Mouse (Mus musculus) kidney, adult 10 weeks (tissue): Measurements from ENCODE around the gene Zfp788. TPM values are rescaled to one million over a fixed set of nuclear protein-coding genes. Genes with fewer than 3 reads are reported as not detected.

Experiments
- polyA plus RNA-seq: library from polyadenylated mRNA; stranded (reverse); fragments of 350-450 nt; fragmentation: Illumina TruSeq; extraction: RNeasy Lipid Tissue Mini Kit (QIAGEN cat#74804); gene quantifications from one replicate; pipeline ENCODE4 v1.2.3, GENCODE M21; 2014; ENCODE audit warnings: low read depth, low replicate concordance

Zfp788 gene
- polyA plus RNA-seq, result 36.5 TPM

DNA sequence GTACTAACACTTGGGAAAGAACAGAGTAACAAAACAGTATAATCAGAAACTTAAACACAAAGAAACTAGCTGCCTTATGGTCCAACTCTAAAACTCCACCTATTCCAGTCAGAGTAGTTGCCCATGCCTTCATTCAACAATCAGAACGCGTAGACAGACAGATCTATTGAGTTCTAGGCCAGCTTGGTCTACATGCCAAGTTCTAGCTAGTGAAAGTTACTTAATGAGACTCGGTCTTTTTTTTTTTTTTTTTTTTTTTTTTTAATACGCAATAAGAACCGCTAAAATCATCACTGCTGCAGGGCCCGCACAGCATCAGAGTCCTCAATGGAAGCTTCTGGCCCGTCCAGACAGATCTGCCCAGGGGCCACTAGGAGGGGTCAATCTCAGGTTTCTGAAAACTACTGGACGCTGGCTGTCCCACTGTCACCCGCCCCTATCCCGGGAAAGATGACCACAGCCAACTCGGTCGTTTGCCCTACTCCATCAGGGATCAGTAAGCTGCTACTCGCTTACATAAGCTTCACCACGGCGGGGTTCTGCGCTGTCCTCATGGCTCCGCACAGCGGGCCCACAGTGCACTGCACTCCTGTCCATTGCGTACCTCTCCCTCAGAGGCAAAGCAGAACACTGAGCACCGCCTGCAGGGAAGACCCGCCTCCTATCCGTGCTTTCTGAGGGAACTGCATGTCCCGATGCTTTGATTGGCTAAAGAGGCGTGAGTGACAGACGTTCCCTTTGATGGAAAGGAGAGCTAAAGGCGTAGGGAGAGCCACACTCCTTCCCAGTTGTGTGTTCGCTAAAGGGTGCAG is at the start of gene Zfp788:
Gene Zfp788 (plus strand): TSS at position 795 of the 812 bp plus-strand sequence.

DNA sequence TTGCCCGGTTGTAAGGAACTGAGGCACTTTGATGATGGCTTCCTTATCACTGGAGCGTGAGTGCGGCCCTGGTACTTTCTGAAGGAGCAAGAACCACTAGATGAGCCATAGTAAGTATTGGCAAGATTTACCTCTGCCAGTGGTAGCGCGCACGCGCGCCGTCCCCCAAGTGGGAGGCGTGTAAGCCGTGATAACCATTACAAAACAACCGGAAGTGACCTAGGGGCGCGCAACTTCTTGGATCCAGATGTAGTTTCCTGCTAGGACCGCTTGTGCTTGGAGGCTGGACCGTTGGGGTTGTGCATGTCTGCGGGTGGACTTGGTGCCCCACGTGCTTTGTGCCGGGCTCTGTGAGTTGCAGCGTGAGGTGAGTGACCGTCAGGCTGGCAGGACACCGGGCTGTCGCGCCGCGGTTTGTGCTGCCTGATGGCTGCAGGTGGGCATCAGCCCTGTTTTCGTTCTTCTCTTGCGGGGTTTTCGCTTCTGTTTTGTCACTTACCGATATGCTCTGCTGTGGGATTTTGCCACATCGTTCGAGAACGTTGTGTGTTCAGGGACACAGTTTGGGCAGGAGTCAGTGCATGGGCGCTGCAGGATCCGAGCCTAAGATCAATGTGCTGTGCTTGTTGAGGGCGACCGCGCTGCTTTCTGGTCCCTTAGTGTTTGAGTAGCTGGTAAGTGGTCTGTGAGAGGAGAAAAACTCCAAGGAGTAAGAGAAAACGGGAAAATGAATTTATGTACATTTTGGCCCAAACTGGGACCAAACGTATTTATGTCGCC is 33.8 kb upstream of the Zfp788 start, which contains the start of gene 2610021A01Rik:
Gene 2610021A01Rik (plus strand): TSS at position 197 of the 780 bp plus-strand sequence.

Other genes with a start within 250 kb of the Zfp788 start
- 57.8 TPM for gene AI987944, start 239.8 kb upstream of the Zfp788 start, polyA plus RNA-seq
- 2.3 TPM for gene Vmn2r57, start 184.5 kb upstream of the Zfp788 start, polyA plus RNA-seq
- gene Gm20449, start 133.8 kb upstream of the Zfp788 start, polyA plus RNA-seq, result 0.40 TPM
- gene AW146154, start 133.3 kb upstream of the Zfp788 start, polyA plus RNA-seq, result 18.6 TPM
- not detected for gene Gm6871, start 59.5 kb upstream of the Zfp788 start, polyA plus RNA-seq
- gene 2610021A01Rik, start 34.0 kb upstream of the Zfp788 start, polyA plus RNA-seq, result 25.5 TPM
- gene Vmn2r58, start 239.5 kb downstream of the Zfp788 start, polyA plus RNA-seq, result not detected